Mouse (Mus musculus) stomach, postnatal 0 days (tissue): Measurements from ENCODE around the gene Defb28. TPM values are rescaled to one million over a fixed set of nuclear protein-coding genes. Genes with fewer than 3 reads are reported as not detected.

Experiments used
- ATAC-seq: fragments of 200-750 bp; cut with Nextera tagmentation; 2 replicates; pipeline ENCODE4 v1.8.0; 2017; ENCODE audit not compliant: low FRiP score, low TSS enrichment
- DNase-seq: peaks from one replicate; pipeline ENCODE4 v3.0.0-alpha.2; 2016; ENCODE audit warnings: low spot score
- H3K27ac ChIP-seq: fragments of 300-500 bp; sonication (generic); replicated peaks from 2 replicates; pipeline ENCODE4 v1.5.1; 2014; ENCODE audit warnings: mild to moderate bottlenecking, control low read depth
- H3K27me3 ChIP-seq: fragments of 300-500 bp; sonication (generic); 2 replicates; pipeline ENCODE4 v1.6.1; 2014; ENCODE audit warnings: low read length; ENCODE audit not compliant: control insufficient read depth, insufficient read depth
- H3K36me3 ChIP-seq: fragments of 300-500 bp; sonication (generic); 2 replicates; pipeline ENCODE4 v1.6.1; 2014; ENCODE audit warnings: low read length, mixed read lengths; ENCODE audit not compliant: control insufficient read depth, insufficient read depth
- H3K4me1 ChIP-seq: fragments of 300-500 bp; sonication (generic); replicated peaks from 2 replicates; pipeline ENCODE4 v1.6.1; 2014; ENCODE audit warnings: antibody characterized with exemption; ENCODE audit not compliant: control insufficient read depth, insufficient read depth
- H3K4me2 ChIP-seq: fragments of 300-500 bp; sonication (generic); replicated peaks from 2 replicates; pipeline ENCODE4 v1.6.1; 2014; ENCODE audit warnings: low read depth, mild to moderate bottlenecking, control low read depth, moderate library complexity
- H3K4me3 ChIP-seq: fragments of 300-500 bp; sonication (generic); 2 replicates; pipeline ENCODE4 v1.5.1; 2014; ENCODE audit warnings: low read depth, low read length, control low read depth
- H3K9ac ChIP-seq: fragments of 300-500 bp; sonication (generic); 2 replicates; pipeline ENCODE4 v1.6.1; 2014; ENCODE audit warnings: mild to moderate bottlenecking, low read length, control low read depth, mixed read lengths
- H3K9me3 ChIP-seq: fragments of 300-500 bp; sonication (generic); 2 replicates; pipeline ENCODE4 v1.6.1; 2016; ENCODE audit warnings: low read length; ENCODE audit not compliant: control insufficient read depth
- CTCF ChIP-seq: IDR thresholded peaks from 2 replicates; pipeline ENCODE4 v1.5.1; 2016; ENCODE audit warnings: antibody characterized with exemption, low read depth, mild to moderate bottlenecking, moderate library complexity
- EP300 ChIP-seq: optimal IDR thresholded peaks from 2 replicates; pipeline ENCODE3; 2016; ENCODE audit warnings: antibody characterized with exemption
- WGBS: fragments of 180-500 bp; shearing (Covaris S2); extraction: QIAGEN DNeasy Blood & Tissue Kit; methylation state at CpG from one replicate; pipeline ENCODE4 v1.1.7; 2014; 5-methylcytosine and 5-hydroxymethylcytosine counted together
- polyA plus RNA-seq: library from polyadenylated mRNA; unstranded; fragments of >200 nt; fragmentation: Nextera tagmentation; extraction: Ambion mirVana; gene quantifications from 2 replicates; pipeline ENCODE4 v1.2.1, GENCODE M21; 2015

Defb28 gene
- polyA plus RNA-seq, 1 experiment from 2014 or later: not detected

DNA sequence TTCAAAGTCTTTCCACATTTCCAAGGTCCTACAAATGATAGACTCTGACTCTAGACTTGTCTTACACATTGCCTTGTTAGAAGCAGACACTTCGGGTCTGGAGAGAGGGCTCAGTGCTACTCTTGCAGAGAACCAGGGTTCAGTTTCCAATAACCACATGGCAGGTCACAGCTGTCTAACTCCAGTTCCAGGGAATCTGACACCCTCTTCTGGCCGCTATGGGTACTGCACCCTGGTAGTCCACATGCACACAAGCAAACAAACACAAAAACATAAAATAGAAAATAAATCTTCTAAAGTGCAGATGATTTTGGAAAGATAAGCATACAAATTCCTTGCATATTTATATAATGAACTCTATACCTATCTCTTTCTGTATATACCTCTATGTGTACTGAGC lies 31.0 kb upstream of the Defb28 start:
- no peak for ATAC-seq

DNA sequence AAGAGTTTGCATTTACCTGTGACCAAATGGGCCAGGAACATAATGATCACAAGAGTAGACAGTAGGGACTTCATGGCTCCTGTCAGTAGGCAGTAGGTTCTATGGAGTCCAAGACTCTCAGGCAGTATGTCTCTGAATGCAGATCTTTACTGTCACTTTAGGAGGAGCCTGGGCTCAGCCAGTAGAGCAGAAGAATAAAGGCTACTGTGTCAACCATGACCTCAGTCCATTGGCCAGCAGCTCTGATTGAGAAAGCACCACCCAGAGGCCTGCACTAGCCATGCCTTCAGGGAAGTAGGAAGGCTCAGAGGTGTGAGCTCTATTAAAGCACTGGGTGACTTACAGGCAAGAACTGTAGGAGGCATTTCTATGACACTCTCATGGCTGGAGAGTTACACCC lies 28.0 kb upstream of the Defb28 start, which contains the start of gene Defb22:
Gene Defb22, minus strand, starts transcription at position 101 of the 400 bp plus-strand sequence.
- no peak for ATAC-seq
- no peaks in the 10 kb centered on the region for H3K4me1 ChIP-seq
- no peaks in the 10 kb centered on the region for H3K36me3 ChIP-seq
- no peak within 1 kb of the TSS for H3K27ac ChIP-seq
- TF ChIP-seq CTCF: no peak
- no peak for TF ChIP-seq EP300
- H3K9ac ChIP-seq: no peak within 1 kb of the TSS
- no peaks in the 10 kb centered on the region for H3K9me3 ChIP-seq
- DNase-seq: no peak
- no peak within 1 kb of the TSS for H3K4me3 ChIP-seq
- H3K4me2 ChIP-seq: no peak within 1 kb of the TSS
- H3K27me3 ChIP-seq: no peaks in the 10 kb centered on the region

More for the DNA sequence above, 31.0 kb upstream of the Defb28 start:
- no peaks in the 10 kb centered on the region for H3K9me3 ChIP-seq
- H3K9ac ChIP-seq: no peak overlapping the region
- no peak overlapping the region for H3K4me2 ChIP-seq
- TF ChIP-seq EP300 (no peak), CTCF (peak; percentile 46)
- no peak overlapping the region for H3K4me3 ChIP-seq
- no peak overlapping the region for H3K27ac ChIP-seq
- no peak for DNase-seq
- WGBS: 71% methylated on average over 2 of the region's 2 CpGs
- H3K36me3 ChIP-seq: no peaks in the 10 kb centered on the region
- H3K4me1 ChIP-seq: no peaks in the 10 kb centered on the region
- H3K27me3 ChIP-seq: no peaks in the 10 kb centered on the region

DNA sequence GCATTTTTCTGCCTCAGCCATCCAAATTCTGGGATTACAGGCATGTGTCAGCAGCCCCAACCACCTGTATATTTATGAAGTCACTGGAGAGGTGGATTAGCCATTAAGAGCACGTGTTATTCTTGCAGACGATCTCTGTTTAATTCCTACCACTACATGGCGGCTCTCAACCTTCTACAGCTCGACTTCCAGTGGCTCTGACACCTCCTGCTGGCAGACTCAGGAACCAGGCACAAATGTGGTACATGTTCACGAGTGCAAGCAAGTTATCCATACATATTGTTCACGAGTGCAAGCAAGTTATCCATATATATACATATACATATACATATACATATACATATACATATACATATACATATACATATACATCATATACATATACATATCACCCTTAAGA lies 24.9 kb upstream of the Defb28 start:
- TF ChIP-seq CTCF (peak; percentile 19; the same call in 1 of the 2 replicates), EP300 (no peak)
- Histone ChIP-seq H3K36me3 (no peaks in the 10 kb centered on the region), H3K27me3 (no peaks in the 10 kb centered on the region), H3K4me1 (no peaks in the 10 kb centered on the region), H3K27ac (no peak overlapping the region), H3K4me3 (no peak overlapping the region), H3K9ac (no peak overlapping the region), H3K9me3 (no peaks in the 10 kb centered on the region), H3K4me2 (no peak overlapping the region)
- no peak for ATAC-seq
- DNase-seq: no peak
- 65% methylated on average over 6 of the region's 6 CpGs for WGBS

DNA sequence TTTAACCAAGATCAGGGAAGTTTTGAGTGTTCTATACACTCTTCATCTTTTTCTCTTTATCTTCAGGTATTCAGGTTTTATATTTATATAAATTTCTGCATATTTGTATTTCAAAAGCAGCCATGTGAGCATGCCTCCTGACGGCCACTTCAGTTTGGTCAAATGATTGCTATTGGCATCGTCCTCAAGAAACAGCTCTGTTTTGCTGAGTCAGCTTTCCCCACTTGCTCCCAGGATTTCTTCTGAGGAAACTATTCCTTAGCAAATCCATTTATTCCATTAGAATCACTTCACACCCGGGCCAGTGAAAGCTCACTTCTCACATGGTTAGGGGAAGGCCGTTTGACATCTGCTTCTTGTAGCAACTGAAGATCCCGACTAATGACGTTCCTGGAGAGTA lies 20.0 kb upstream of the Defb28 start:
- Histone ChIP-seq H3K27me3 (no peaks in the 10 kb centered on the region), H3K36me3 (no peaks in the 10 kb centered on the region), H3K9me3 (no peaks in the 10 kb centered on the region), H3K27ac (no peak overlapping the region), H3K4me1 (no peaks in the 10 kb centered on the region), H3K4me2 (no peak overlapping the region), H3K4me3 (no peak overlapping the region), H3K9ac (no peak overlapping the region)
- no peak for TF ChIP-seq CTCF
- TF ChIP-seq EP300: no peak
- no peak for DNase-seq
- ATAC-seq: no peak
- 66% methylated on average over 6 of the region's 6 CpGs for WGBS

DNA sequence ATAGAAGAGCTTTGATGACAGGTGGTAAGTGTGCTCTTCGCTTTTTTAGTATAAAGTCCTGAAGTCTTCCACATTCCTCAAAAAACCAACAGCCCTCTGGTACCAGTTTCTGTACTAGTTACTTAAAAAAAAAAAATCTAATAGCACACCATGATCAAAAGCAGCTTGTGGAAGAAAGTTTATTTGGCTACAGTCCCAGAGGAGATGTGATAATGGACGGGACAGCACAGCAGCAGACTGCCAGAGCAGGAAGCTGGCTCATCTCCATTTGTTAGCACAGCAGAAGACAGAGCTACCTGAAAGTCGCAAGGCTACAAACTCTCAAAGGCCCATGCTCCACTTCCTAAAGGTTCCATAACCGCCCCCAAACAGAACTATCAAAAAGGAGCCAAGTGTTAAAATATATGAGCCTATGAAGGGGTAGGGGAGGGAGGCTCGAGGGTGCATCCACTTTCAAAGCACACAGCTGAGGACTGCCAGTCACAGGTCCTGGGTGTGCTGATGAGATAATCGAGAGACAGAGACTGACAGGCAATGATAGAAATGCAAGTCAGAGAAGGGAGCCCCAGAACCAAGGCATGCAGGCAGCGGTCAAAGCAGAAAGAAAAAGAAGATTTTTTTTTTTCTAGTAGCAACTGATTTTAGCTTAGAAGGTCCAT lies 17.7 kb upstream of the Defb28 start:
- no peak for DNase-seq
- H3K27me3 ChIP-seq: no peaks in the 10 kb centered on the region
- H3K4me2 ChIP-seq: no peak overlapping the region
- 58% methylated on average over 7 of the region's 7 CpGs for WGBS
- no peak for ATAC-seq
- no peak overlapping the region for H3K4me3 ChIP-seq
- TF ChIP-seq EP300 (no peak), CTCF (no peak)
- no peak overlapping the region for H3K9ac ChIP-seq
- no peaks in the 10 kb centered on the region for H3K36me3 ChIP-seq
- no peaks in the 10 kb centered on the region for H3K4me1 ChIP-seq
- no peaks in the 10 kb centered on the region for H3K9me3 ChIP-seq
- no peak overlapping the region for H3K27ac ChIP-seq

DNA sequence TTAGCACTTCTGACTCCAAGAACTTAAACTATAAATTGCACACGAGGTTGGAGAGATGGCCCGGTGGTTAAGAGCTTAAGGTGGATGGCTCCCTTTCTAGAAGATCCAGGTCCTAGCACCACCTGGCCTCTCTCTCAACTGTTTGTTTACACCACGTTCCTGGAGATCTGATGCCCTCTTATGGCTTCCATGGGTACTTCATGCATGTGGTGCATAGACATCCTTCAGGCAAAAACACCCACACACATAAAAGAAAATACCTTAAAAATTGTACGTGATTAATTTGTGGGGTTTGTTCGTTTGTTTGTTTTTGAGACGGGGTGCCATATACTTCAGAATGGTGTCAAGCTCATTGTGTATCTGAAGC lies 17.2 kb upstream of the Defb28 start:
- H3K9ac ChIP-seq: no peak overlapping the region
- no peak overlapping the region for H3K4me3 ChIP-seq
- H3K9me3 ChIP-seq: no peaks in the 10 kb centered on the region
- H3K36me3 ChIP-seq: no peaks in the 10 kb centered on the region
- H3K4me2 ChIP-seq: no peak overlapping the region
- TF ChIP-seq CTCF: peak; percentile 46
- no peak for TF ChIP-seq EP300
- H3K27me3 ChIP-seq: no peaks in the 10 kb centered on the region
- WGBS: 72% methylated on average over 6 of the region's 6 CpGs
- DNase-seq (no peak), ATAC-seq (no peak)
- no peak overlapping the region for H3K27ac ChIP-seq
- no peaks in the 10 kb centered on the region for H3K4me1 ChIP-seq
